Mouse (Mus musculus): Measurements from ENCODE around the gene 1700001F09Rik. TPM values are rescaled to one million over a fixed set of nuclear protein-coding genes. Genes with fewer than 3 reads are reported as not detected.
"Not testable (repeated sequence)": the region's sequence is repeated elsewhere in the genome, so short reads cannot be mapped to it uniquely, and the experiment has no call there.

The 1700001F09Rik gene
- total RNA-seq (2021): not detected

DNA sequence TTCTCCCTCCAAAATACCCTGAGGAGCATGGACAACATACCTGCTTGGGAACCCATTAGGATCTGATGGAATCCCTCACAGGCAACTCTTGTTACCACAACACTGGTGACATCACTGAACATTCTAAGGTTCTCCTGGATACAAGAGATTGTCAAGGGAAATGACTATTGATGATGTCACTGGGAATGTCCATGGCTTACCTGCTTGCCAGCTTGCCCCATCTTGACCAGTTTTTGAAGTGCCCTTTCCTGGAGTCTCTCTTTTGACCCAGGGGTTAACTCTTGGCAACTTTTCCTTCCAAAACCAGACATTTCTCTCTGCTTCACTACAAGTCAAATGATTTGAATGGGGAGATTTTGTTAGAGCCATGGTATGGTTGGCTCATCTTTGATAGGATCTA lies at the start of gene 1700001F09Rik:
1700001F09Rik (minus strand) TSS at position 101 of the 400 bp plus-strand sequence.
- not testable (repeated sequence) for DNase-seq

DNA sequence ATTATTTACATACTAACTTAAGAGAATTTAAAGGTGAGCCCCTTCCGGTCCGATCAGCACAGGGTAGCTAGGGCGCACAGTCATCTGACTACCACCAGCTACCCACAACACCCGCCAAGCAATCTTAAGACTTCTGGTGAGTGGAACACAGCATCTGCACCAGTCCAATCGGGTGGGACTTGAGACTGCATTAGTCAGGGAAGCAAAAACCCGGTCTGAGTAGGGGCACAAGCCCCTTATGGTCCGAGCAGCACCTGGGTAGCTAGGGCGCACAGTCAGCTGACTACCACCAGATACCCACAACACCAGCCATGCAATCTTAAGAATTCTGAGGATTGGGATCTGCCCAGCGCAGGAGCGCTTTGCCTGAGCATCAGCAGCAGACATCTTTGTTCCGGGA lies 14.1 kb upstream of the 1700001F09Rik start:
- DNase-seq: not testable (repeated sequence)

DNA sequence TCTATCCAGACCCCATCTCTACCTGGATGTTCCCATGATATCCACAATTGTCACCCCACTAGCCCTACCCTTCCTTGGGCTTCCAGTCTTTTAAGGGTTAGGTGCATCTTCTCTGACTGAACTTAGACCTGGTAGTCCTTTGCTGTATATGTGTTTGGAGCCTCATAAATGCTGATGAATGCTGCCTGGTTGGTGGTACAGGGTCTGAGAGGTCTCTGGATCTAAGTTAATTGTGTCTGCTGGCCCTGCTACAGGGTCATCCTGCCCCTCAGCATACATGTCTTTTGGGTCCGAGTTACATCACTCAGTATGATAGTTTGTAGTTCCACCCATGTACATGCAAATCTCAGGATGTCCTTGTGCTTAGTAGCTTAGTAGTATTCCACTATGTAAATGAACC lies 11.6 kb upstream of the 1700001F09Rik start:
- DNase-seq: not testable (repeated sequence)

DNA sequence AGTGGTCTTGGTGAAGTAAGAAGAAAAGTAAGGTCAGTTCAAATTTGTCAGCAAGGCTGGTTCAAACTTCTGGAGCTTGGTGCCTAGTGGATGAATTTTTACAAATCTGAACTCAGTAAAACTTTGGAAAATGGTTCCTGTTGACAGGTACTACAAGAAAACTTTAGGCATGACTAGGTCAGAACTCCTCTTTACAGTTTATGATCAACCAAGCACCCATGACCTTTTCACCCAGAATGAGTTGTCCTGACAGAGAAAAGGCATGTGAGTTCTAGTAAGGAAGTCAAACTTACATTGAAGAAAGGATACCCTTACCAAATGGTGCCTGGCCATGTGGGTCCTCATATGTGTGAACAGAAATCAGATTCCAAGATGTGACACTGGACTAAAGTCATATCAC lies 9.9 kb upstream of the 1700001F09Rik start:
- not testable (repeated sequence) for DNase-seq

DNA sequence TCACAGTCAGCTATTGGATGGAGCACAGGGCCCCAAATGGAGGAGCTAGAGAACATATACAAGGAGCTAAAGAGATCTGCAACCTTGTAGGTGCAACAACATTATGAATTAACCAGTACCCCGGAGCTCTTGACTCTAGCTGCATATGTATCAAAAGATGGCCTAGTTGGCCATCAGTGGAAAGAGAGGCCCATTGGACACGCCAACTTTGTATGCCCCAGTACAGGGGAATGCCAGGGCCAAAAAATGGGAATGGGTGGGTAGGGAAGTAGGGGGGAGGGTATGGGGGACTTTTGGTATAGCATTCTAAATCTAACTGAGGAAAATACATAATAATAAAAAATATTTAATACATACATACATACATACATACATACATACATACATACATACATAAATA lies 5.3 kb upstream of the 1700001F09Rik start:
- DNase-seq: not testable (repeated sequence)

DNA sequence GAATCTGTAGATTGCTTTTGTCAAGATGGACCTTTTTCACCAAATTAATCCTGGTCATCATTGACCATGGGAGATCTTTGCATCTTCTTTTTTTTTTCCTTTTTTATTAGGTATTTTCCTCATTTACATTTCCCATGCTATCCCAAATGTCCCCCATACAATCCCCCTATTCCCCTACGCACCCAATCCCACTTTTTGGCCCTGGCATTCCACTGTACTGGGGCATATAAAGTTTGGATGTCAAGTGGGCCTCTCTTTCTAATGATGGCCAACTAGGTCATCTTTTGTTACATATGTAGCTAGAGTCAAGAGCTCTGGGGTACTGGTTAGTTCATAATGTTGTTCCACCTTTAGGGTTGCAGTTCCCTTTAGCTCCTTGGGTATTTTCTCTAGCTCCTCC lies 10.0 kb downstream of the 1700001F09Rik start:
- DNase-seq: not testable (repeated sequence)

DNA sequence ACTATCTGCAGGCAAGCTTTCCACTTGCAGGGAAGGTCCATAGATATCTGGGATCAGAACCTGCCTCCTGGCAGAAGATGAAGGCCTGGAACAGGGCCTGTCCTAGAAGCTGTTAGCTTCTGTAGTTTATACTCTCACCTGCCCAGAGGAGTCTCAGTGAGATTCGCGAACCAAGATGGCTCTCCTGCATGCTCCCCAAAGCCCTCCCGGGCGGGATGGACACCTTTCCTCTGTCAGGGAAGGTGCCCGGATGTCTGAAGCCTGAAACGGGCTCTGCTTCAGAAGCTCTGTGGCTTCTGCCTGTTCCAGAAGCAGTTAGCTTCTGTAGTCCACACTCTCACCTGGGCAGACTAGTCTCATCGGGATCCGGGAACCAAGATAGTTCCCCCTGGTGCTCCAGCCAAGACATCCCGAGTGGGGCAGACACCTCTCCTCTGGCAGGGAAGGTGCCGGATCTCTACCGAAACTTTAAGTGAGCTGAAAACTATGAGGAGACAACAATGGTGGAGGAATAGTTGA lies 16.2 kb downstream of the 1700001F09Rik start:
- not testable (repeated sequence) for DNase-seq

DNA sequence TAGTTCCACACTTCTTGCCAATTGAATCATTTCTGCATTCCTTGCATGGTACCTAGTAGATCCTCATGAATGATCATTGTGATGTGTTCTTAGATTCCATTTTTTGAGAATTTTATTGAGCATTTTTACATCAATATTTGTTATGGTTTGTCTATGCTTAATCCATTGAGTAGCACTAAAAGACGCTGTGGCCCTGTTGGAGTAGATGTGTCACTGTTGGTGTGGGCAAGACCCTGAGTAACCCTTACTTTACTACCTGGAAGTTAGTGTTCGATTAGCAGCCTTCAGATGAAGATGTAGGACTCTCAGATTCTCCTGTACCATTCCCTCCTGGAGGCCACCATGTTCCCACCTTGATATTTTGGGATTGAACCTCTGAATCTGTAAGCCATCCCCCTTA lies 19.0 kb downstream of the 1700001F09Rik start:
- DNase-seq: not testable (repeated sequence)

DNA sequence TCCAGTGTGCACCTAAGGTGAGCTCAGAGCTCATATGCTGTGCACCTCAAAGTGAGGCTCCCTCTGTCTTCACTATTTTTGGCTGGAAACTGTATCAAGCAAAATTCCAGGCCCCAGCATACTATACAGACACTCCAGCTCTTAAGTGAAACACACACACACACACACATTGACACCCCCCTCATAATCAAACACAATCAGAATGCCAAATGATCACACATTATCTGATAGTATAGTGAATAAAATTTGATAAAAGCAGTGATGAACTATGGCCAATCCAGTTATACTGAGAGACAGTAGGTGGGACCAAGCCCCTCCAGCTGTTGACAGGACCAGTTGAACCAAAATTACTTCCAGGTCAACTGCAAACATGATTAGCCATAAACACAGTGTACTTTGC lies 28.1 kb downstream of the 1700001F09Rik start:
- not testable (repeated sequence) for DNase-seq

DNA sequence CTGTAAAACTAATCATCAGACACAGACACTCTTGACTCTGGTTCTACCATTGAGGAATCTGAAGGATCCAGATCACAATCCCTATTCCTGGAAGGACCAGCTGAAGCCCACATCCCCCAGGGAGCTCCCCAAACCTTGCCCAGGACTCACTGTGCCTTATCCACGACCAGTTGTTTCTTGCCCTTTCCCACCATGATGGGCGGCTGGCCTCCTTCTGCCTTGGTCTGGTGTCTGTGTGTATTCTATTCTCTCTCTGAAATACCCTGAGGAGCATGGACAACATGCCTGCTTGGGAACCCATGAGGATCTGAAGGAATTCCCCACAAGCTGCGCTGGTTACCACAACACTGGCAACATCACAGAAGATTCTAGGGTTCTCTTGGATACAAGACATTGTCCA lies 54.1 kb downstream of the 1700001F09Rik start, which contains the start of gene Gm8127:
Gm8127 (minus strand) TSS at position 330 of the 400 bp plus-strand sequence.
- not testable (repeated sequence) for DNase-seq

Other genes starting within 250 kb of the 1700001F09Rik start
- not detected for gene Gm8104, start 247.2 kb downstream of the 1700001F09Rik start, total RNA-seq (2021)
- gene Gm7233, start 167.9 kb downstream of the 1700001F09Rik start, total RNA-seq (2021): under 1 TPM in 1 of 2 experiments, not detected in 1; 0.47 TPM
- gene Gm8122, start 112.5 kb downstream of the 1700001F09Rik start, total RNA-seq (2021): not detected
- under 1 TPM; 0.20 TPM for gene Gm8126, start 89.2 kb downstream of the 1700001F09Rik start, total RNA-seq (2021)
- not detected for gene Gm9732, start 72.8 kb downstream of the 1700001F09Rik start, total RNA-seq (2021)
- not detected for gene Gm8127, start 54.0 kb downstream of the 1700001F09Rik start, total RNA-seq (2021)
- not detected for gene Gm8138, start 68.5 kb upstream of the 1700001F09Rik start, total RNA-seq (2021)
- gene Gm5799, start 195.8 kb upstream of the 1700001F09Rik start, total RNA-seq (2021): not detected
- gene Gm17654, start 231.3 kb upstream of the 1700001F09Rik start, total RNA-seq (2021): not detected

Measured in layer of hippocampus, postnatal 36 days (tissue).